Mouse (Mus musculus) embryo, embryonic 10.5 days (tissue): Measurements from ENCODE around the gene Fbxl18.
"Not testable (repeated sequence)": the region's sequence is repeated elsewhere in the genome, so short reads cannot be mapped to it uniquely, and the experiment has no call there.

ENCODE experiments used
- DNase-seq: peaks from one replicate; pipeline ENCODE4 v3.0.0-alpha.2; 2015; ENCODE audit warnings: low spot score

Gene Fbxl18

GRCm38 (mm10) chr5:142873718-142874117 lies 21.5 kb downstream of the Fbxl18 start:
- DNase-seq = no peak

DNA sequence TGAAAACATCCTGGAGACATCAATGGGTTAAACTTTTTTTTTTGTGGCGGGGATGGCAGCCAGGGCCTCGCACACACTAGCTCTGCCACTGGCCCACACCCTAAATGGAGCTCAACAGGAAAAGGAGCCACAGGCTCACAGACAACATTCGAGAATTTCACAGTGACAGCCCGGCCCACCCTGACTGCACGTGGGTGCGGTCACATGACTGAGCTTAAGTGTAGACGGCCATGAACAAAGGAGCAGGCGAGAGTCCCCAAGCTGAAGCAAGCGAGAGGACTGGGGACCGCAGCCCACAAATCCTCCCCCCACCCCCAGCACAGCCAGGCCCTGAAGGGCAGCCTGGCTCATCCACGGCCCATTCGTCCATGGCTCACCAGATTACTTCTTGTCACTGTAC lies 23.5 kb downstream of the Fbxl18 start:
- DNase-seq = no peak

DNA sequence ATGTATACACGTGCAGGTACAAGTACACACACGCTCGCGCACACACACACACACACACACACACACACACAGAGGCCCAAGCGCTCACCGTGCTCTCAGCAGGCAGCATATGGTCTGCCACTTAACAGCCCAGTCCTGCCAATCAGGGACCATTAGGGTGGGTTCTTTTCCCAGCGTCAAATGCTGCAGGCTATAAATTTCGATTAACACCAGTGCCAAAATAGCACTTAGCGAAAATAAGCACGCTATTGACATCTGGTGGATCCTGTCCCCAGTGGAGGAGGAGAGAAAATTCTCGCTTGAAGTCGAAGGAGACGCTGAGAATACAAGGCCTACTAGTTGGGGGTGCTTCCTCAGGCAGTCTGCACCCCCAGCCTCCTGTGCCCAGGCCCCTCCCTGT lies 25.8 kb downstream of the Fbxl18 start:
- DNase-seq = peak; percentile 36

DNA sequence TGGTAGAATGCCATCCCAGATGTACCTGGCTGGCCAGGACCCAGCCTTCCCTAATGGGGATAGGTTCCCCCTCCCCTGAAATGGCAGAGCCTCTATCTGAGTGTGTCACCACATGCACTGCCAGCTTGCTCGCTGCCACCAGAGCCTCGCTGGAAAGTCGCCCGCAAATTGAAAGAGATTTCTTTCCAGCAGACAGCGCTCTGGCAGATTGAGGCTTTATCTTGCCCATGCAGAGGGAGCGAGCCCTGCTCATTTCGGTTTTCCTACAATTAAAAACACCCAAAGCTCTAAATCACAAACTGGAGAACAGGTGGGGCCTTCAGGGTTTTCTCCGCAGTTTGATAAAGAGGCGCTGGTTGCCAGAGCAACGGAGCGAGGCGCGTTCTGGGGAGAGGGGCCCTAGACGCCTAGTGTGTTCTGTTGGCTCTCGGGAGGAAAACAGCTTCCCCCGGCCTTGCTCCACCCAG lies 37.4 kb downstream of the Fbxl18 start:
- DNase-seq = no peak

GRCm38 (mm10) chr5:142856408-142856807 lies 38.8 kb downstream of the Fbxl18 start:
- DNase-seq = no peak

DNA sequence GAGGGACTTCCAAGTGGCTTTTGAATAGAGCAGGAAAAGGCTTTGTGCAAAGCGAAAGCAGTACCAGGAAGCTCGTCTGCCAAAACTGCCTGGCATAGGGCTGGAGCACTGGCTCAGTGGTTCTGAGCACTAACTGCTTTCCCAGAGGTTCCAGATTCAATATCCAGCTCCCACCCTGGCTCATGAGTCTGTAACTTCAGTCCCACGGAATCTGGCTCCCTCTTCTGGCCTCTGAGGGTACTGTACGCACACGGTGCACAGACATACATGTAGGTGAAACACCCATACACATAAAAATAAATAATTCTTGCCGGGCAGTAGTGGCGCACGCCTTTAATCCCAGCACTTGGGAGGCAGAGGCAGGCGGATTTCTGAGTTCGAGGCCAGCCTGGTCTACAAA lies 40.3 kb downstream of the Fbxl18 start:
- DNase-seq = peak; percentile 65

DNA sequence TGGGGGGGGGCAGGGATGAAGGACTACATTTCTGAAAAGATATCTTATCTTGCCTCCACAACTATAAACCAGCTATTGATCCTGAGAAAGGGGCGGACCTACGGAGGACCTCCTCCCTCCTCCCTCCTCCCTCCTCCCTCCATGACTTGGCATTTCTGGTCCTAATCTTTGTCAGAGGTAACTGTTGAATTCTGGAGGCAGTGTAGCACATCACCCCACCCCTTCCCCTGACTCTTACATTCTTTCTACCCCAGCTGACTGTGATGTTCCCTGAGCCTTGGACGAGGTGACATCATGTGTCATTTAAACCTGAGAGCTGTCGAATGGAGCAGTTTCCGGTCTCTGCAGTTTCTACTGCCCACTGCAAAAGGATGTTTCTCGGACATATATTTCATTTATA lies 41.6 kb downstream of the Fbxl18 start:
- no peak for DNase-seq

- no peak for DNase-seq
Measured at GRCm38 (mm10) chr5:142851681-142852049, 43.6 kb downstream of the Fbxl18 start.

GRCm38 (mm10) chr5:142850916-142851680 lies 44.1 kb downstream of the Fbxl18 start:
- DNase-seq = no peak

DNA sequence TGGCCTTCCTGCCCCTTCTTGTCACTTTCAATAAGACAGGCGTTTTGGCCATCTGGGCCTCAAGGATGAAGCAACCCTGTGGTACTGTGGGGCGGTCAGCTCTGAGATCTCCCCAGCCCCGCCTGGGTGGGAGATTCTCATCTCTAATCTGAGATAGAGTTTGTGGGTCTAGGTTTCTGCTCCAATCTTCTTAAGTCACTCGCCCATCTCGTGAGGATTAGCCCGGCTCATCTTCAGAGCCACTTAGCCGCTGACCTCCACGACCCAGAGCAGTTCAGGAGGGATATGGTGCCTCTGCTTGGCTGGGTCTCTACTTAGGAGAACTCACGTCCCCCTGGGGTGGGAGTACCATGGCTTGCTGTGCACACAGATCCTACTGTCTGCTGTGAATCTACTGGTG lies 44.7 kb downstream of the Fbxl18 start:
- no peak for DNase-seq

GRCm38 (mm10) chr5:142848911-142849310 lies 46.3 kb downstream of the Fbxl18 start:
- no peak for DNase-seq

GRCm38 (mm10) chr5:142848149-142848548 lies 47.1 kb downstream of the Fbxl18 start:
- no peak for DNase-seq

- no peak for DNase-seq
Measured at GRCm38 (mm10) chr5:142844467-142844866, 50.8 kb downstream of the Fbxl18 start.

DNA sequence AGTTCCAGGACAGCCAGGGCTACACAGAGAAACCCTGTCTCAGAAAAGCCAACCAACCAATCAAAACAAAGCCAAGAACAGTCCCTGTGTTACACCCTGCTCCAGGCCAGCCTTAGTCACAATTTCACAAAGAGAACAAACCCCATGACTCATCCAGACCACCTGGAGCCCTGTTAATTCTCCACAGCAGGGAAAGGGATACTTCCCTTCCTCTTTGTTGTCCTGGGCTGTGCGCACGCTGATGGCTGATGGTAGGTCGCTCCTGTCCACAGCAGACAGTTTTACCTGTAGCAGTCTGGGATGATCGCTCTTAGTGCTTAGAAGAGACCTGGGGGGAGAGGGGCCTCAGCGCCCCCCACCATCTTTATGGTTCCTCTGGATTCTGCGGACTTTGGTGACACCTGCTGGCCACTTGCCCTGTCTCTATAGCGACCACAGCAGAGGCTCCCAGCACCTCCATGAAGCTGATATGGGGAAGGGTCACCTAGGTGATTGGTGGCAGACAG lies 53.0 kb downstream of the Fbxl18 start:
- DNase-seq = peak; percentile 60

DNA sequence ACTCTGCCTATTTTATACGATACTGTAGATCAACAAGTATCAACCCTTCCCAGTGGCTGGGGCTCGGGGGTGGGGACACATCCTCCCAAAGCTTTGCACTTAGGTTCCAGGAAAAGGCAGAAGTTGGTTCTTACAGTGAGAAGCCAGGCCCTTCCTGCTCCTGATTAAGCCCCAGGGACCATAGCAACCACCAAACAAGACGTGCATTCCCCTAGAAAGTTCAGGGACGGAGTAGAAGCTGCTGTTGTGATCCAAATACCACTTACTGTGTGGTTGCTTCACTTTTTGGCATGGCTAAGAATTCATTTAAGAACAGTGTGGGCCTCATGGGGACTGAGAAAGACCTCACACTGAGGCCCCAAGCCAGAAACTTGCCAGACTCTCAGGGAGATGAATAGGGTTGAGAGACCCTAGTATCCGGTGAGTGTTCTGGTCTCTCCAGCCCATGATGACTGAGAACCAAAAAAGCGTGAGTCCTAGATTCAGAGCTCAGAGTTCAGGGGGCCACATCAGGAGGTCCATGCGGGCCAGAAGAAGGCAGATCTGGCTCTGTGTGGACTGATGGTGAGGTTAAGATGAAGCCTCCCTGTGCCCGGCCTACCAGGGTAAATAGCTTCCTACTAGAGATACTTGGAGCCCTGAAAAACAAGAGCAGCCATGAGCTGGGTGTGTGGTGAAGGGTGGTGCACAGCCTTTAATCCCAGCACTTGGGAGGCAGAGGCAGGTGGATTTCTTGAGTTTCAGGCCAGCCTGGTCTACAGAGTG lies 53.7 kb downstream of the Fbxl18 start:
- DNase-seq = no peak

- DNase-seq = not testable (repeated sequence)
Measured at GRCm38 (mm10) chr5:142837427-142837826, 57.8 kb downstream of the Fbxl18 start.

GRCm38 (mm10) chr5:142836891-142837290 lies 58.3 kb downstream of the Fbxl18 start:
- no peak for DNase-seq

- DNase-seq = no peak
Measured at GRCm38 (mm10) chr5:142833646-142834438, 61.4 kb downstream of the Fbxl18 start.

DNA sequence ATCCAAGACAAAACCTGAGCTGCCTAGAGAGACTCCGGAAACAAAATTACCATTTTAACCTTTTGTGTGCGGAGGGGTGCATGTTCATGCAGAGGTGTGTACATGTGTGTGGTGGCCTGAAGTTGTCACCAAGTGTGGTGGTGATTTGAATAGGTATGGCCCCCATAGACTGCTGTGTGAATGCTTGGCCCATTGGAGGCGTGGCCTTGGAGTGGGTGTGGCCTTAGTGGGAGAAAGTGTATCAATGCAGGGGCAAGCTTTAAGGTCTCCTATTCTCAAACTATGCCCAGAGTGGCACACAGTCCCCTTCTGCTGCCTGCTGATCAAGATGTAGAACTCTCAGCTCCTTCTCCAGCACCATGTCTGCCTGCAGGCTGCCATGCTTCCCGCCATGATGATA lies 69.1 kb downstream of the Fbxl18 start:
- no peak for DNase-seq

- DNase-seq = no peak
Measured at GRCm38 (mm10) chr5:142825665-142826064, 69.6 kb downstream of the Fbxl18 start.

GRCm38 (mm10) chr5:142824091-142824490 lies 71.1 kb downstream of the Fbxl18 start:
- DNase-seq = peak; percentile 49
